Mouse (Mus musculus) C2C12 (cell line): Measurements from ENCODE around the gene Abca7.

ENCODE experiments used
- CTCF ChIP-seq: IDR thresholded peaks from one replicate; pipeline ENCODE4 v1.5.1; 2011; ENCODE audit not compliant: control insufficient read depth, insufficient read depth, insufficient read length
- FOSL1 ChIP-seq: IDR thresholded peaks from one replicate; pipeline ENCODE4 v1.8.0; 2011; ENCODE audit warnings: mild to moderate bottlenecking, low read length; ENCODE audit not compliant: poor library complexity, insufficient read depth, severe bottlenecking
- MAX ChIP-seq: IDR thresholded peaks from one replicate; pipeline ENCODE4 v1.6.1; 2011; ENCODE audit warnings: mild to moderate bottlenecking, control low read depth
- USF1 ChIP-seq: IDR thresholded peaks from one replicate; pipeline ENCODE4 v1.6.1; 2011; ENCODE audit warnings: low read depth, mild to moderate bottlenecking, control low read depth, moderate library complexity

GRCm38 (mm10) chr10:79988506-79989271 lies 7.6 kb upstream of the Abca7 start, which contains the start of gene Cnn2:
- no peak for TF ChIP-seq CTCF
- no peak for TF ChIP-seq USF1
- TF ChIP-seq FOSL1, result no peak
- no peak for TF ChIP-seq MAX
